ENCODE assay signal across 24 mouse cellular contexts in the genomic region with DNA sequence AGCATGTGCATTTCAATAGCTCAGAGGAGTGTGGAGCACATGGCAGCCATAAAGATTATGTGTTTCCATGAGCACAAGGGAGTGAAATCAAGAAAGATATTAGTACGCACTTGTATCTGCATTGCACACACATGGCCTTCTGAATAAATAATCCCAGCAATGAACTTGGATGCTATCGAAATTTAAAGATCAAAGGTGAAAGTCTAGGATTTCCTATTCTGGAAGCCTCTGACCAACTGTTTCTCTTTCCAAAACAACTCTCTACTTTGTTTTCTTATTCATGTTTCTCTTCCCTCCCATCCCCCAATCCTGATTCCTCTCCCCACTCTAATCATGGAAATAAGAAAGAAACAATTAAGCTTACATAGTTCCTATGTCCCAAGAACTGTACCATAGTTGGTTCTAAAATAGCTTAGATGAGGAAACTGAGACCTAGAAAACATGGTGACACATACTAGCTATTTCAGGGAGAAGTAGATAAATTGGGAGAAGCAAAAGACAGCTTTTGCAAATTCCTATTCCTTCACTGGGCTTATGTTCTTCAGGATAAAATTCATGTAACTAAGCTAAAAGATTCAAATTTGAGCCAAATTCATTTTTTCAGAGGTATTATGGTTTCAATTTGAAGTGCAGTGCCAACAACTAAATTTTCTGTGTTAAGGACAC.
DNase-seq lines count a peak whose midpoint lies in the region; ATAC-seq lines count a peak whose summit lies in the region.
"Had no signal": no experiment of that assay in that cellular context is flagged by ENCODE, and none has a peak within 500 bp of the region (broad histone marks: within the 10 kb centered on the region; RNA-seq: fewer than 3 reads in every experiment).

No protein-coding gene starts in this region.

- no peak overlapping the region for H3K4me3 ChIP-seq in limb, embryonic 10.5 days
- H3K4me3 ChIP-seq: forebrain, embryonic 10.5 days; forebrain, embryonic 13.5 days; heart, embryonic 12.5 days; heart, embryonic 15.5 days; hindbrain, embryonic 10.5 days; hindbrain, embryonic 13.5 days had no signal

- no peaks in the 10 kb centered on the region for H3K36me3 ChIP-seq in limb, embryonic 10.5 days
- H3K36me3 ChIP-seq: forebrain, embryonic 10.5 days; heart, embryonic 12.5 days; heart, embryonic 15.5 days; hindbrain, embryonic 10.5 days; hindbrain, embryonic 13.5 days had no signal

- H3K27me3 ChIP-seq in limb, embryonic 10.5 days (ENCODE audit: low read depth, poor library complexity, severe bottlenecking), result no peaks in the 10 kb centered on the region
- H3K27me3 ChIP-seq: forebrain, embryonic 13.5 days; heart, embryonic 12.5 days; heart, embryonic 15.5 days; hindbrain, embryonic 13.5 days had no signal

- H3K9me3 ChIP-seq in limb, embryonic 10.5 days (replicated peaks), result no peaks in the 10 kb centered on the region
- H3K9me3 ChIP-seq: forebrain, embryonic 10.5 days; forebrain, embryonic 13.5 days; heart, embryonic 12.5 days; heart, embryonic 15.5 days; hindbrain, embryonic 10.5 days; hindbrain, embryonic 13.5 days had no signal

- no peak for DNase-seq in frontal cortex, postnatal 14 days (ENCODE audit: low spot score in 2 of 2)
- peak; percentile 7 for DNase-seq in adipocyte (ENCODE audit: low spot score)
- DNase-seq in brain, adult 2 months (ENCODE audit: low read depth, low spot score), result peak; percentile 47
- no peak for DNase-seq in limb, embryonic 10.5 days (ENCODE audit: low spot score)
- DNase-seq in adrenal gland, adult 2 months, result no peak
- DNase-seq: adrenal gland, postnatal 10 days; adrenal gland, postnatal 36 days; B cell, adult 2 months; cerebellum, adult 11-12 months; cerebellum, adult 8-10 months; cerebellum, postnatal 36 days; embryo, embryonic 11 days had no signal

- peak overlapping the region; percentile 36; the same call in 1 of the 2 replicates for H3K27ac ChIP-seq in limb, embryonic 10.5 days
- H3K27ac ChIP-seq: forebrain, embryonic 10.5 days; forebrain, embryonic 13.5 days; heart, embryonic 15.5 days; hindbrain, embryonic 10.5 days; hindbrain, embryonic 13.5 days; hindbrain, postnatal 0 days had no signal

- WGBS in limb, embryonic 10.5 days, result 81% methylated on average over 2 of the region's 2 CpGs

- peaks cover 23% of the 10 kb centered on the region for H3K4me1 ChIP-seq in limb, embryonic 10.5 days
- H3K4me1 ChIP-seq: forebrain, embryonic 10.5 days; forebrain, embryonic 13.5 days; heart, embryonic 12.5 days; heart, embryonic 15.5 days; hindbrain, embryonic 10.5 days; hindbrain, embryonic 13.5 days had no signal

- peak; percentile 92 for ATAC-seq in frontal cortex, adult (ENCODE audit: low TSS enrichment)
- no peak for ATAC-seq in CD4-positive, CD25-positive, alpha-beta regulatory T cell, adult 4 months
- ATAC-seq: forebrain, embryonic 13.5 days; forebrain, embryonic 16.5 days; hindbrain, postnatal 0 days; inflammation-experienced regulatory T-cells, adult 6 months; intestine, embryonic 16.5 days had no signal

Comparison
In these comparisons a context has a peak if more than half of its experiments do, and no peak if none do; other contexts are left out.
1. DNase-seq: peak in adipocyte (single experiment) and brain, adult 2 months (single experiment); none in frontal cortex, postnatal 14 days (0 of 2), limb, embryonic 10.5 days (single experiment) and adrenal gland, adult 2 months (single experiment).